Mouse (Mus musculus): Measurements from ENCODE around the gene Olfr2. TPM values are rescaled to one million over a fixed set of nuclear protein-coding genes. Genes with fewer than 3 reads are reported as not detected.

Olfr2 gene
- not detected in 2 replicates for polyA plus RNA-seq (2015; fragmentation: Nextera tagmentation; extraction: Ambion mirVana)

DNA sequence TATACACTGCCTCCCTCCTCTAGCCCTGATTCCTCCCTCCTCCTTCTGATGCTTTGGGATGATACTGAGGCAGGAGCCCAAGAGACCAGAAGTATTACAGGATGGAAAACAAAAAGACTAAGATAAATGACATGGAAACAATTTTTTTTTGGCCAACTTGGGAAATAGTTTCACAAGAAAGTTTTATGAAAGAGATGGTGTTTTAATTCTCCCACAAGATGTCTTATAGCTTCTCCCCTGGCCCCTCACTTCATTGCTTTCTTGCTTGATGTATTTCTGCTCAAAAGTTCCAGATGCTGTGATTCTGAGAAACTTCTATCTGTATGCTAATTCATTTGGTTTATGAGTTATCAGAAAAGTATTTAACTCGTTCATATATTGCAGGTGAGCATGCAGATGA, at the start of gene Olfr2:
Olfr2 (minus strand) TSS at position 101 of the 400 bp plus-strand sequence.

DNA sequence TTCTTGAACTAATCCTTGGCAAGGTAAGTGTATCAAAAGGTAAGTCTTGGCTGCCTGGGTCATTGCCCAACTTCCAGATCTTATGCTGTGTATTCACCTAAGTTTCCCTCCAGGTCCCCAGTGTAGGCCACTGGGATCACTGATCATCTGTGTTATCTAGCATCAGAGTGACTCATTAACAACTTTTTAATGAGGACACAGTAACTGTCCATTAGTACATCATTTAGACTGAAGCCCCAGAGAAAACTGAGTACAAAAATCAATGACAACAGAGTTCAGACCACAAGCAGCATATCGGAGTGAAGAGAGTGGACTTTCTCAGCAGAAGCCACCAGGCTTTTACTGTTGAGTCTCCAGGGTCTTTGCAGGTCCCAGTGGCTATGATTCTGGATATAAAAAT, 25.0 kb upstream of the Olfr2 start, which contains the start of gene Olfr713:
Olfr713 (plus strand) TSS at position 301 of the 400 bp plus-strand sequence.

DNA sequence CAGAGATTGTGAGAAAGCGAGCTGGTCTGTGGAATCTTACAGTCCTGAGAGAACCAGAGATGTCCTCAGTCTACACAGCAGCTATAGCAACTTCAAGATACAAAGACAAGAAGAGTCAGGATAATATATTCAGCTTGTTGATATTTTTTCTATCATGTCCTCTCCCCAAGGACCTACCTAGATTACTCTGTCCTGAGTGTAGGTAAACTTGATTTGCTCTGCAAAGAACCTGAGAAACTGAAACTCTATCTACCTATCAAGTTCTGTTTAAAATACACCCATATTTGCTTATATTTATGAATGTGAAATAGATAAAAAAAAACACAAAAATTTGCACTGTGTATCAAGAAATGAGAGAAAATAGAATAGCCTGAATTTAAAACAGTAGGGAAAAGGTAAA, 30.5 kb downstream of the Olfr2 start, which contains the start of gene Olfr711:
Olfr711 (minus strand) TSS at position 101 of the 400 bp plus-strand sequence.

DNA sequence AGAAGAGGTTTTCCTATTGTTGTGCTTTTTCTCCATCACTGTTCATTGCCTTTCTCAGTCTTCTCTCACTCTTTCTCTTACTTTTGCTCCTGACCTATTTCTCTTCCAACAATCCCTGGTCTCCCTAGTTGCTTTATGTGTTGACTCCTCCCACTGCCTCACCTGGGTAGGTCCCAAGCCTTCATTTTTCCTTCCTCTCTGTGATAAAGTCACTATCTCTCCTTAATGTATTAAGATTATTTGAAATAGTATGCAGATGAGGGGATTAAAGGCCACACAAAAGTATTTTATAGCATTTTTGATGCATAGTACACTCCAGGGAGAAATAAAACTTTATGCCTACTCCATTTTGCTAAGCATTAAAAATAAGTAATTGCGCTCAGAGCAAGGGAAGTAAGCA, 42.0 kb downstream of the Olfr2 start, which contains the start of gene Olfr6:
Olfr6 (minus strand) TSS at position 101 of the 400 bp plus-strand sequence.

GRCm38 (mm10) chr7:106948212-106948611, 57.7 kb downstream of the Olfr2 start, which contains the start of gene Olfr710:
TSS of gene Olfr710 (minus strand) at chr7:106948312.

Other genes starting within 250 kb of the Olfr2 start
- gene Olfr699, start 212.9 kb downstream of the Olfr2 start, polyA plus RNA-seq (2015; fragmentation: Nextera tagmentation; extraction: Ambion mirVana), result not detected in 2 replicates
- not detected in 2 replicates for gene Olfr700, start 197.2 kb downstream of the Olfr2 start, polyA plus RNA-seq (2015; fragmentation: Nextera tagmentation; extraction: Ambion mirVana)
- not detected in 2 replicates for gene Olfr701, start 191.9 kb downstream of the Olfr2 start, polyA plus RNA-seq (2015; fragmentation: Nextera tagmentation; extraction: Ambion mirVana)
- not detected in 2 replicates for gene Olfr702, start 172.2 kb downstream of the Olfr2 start, polyA plus RNA-seq (2015; fragmentation: Nextera tagmentation; extraction: Ambion mirVana)
- gene Olfr703, start 162.7 kb downstream of the Olfr2 start, polyA plus RNA-seq (2015; fragmentation: Nextera tagmentation; extraction: Ambion mirVana), result not detected in 2 replicates
- not detected in 2 replicates for gene Olfr704, start 142.9 kb downstream of the Olfr2 start, polyA plus RNA-seq (2015; fragmentation: Nextera tagmentation; extraction: Ambion mirVana)
- not detected in 2 replicates for gene Olfr705, start 129.2 kb downstream of the Olfr2 start, polyA plus RNA-seq (2015; fragmentation: Nextera tagmentation; extraction: Ambion mirVana)
- not detected in 2 replicates for gene Olfr706, start 117.9 kb downstream of the Olfr2 start, polyA plus RNA-seq (2015; fragmentation: Nextera tagmentation; extraction: Ambion mirVana)
- not detected in 2 replicates for gene Olfr707, start 104.8 kb downstream of the Olfr2 start, polyA plus RNA-seq (2015; fragmentation: Nextera tagmentation; extraction: Ambion mirVana)
- gene Olfr1532-ps1, start 98.1 kb downstream of the Olfr2 start, polyA plus RNA-seq (2015; fragmentation: Nextera tagmentation; extraction: Ambion mirVana), result not detected in 2 replicates
- not detected in 2 replicates for gene Olfr709-ps1, start 73.9 kb downstream of the Olfr2 start, polyA plus RNA-seq (2015; fragmentation: Nextera tagmentation; extraction: Ambion mirVana)
- not detected in 2 replicates for gene Olfr710, start 57.8 kb downstream of the Olfr2 start, polyA plus RNA-seq (2015; fragmentation: Nextera tagmentation; extraction: Ambion mirVana)
- gene Olfr6, start 42.1 kb downstream of the Olfr2 start, polyA plus RNA-seq (2015; fragmentation: Nextera tagmentation; extraction: Ambion mirVana), result not detected in 2 replicates
- not detected in 2 replicates for gene Olfr711, start 30.6 kb downstream of the Olfr2 start, polyA plus RNA-seq (2015; fragmentation: Nextera tagmentation; extraction: Ambion mirVana)
- not detected in 2 replicates for gene Olfr713, start 25.1 kb upstream of the Olfr2 start, polyA plus RNA-seq (2015; fragmentation: Nextera tagmentation; extraction: Ambion mirVana)
- not detected in 2 replicates for gene Olfr714, start 64.9 kb upstream of the Olfr2 start, polyA plus RNA-seq (2015; fragmentation: Nextera tagmentation; extraction: Ambion mirVana)
- gene Olfr17, start 87.1 kb upstream of the Olfr2 start, polyA plus RNA-seq (2015; fragmentation: Nextera tagmentation; extraction: Ambion mirVana), result not detected in 2 replicates
- gene Olfr715b, start 104.3 kb upstream of the Olfr2 start, polyA plus RNA-seq (2015; fragmentation: Nextera tagmentation; extraction: Ambion mirVana), result not detected in 2 replicates
- gene Olfr715, start 125.0 kb upstream of the Olfr2 start, polyA plus RNA-seq (2015; fragmentation: Nextera tagmentation; extraction: Ambion mirVana), result not detected in 2 replicates
- not detected in 2 replicates for gene Olfr716, start 132.3 kb upstream of the Olfr2 start, polyA plus RNA-seq (2015; fragmentation: Nextera tagmentation; extraction: Ambion mirVana)
- gene Nlrp14, start 160.9 kb upstream of the Olfr2 start, polyA plus RNA-seq (2015; fragmentation: Nextera tagmentation; extraction: Ambion mirVana), result not detected in 2 replicates
- gene Rbmxl2, start 203.4 kb upstream of the Olfr2 start, polyA plus RNA-seq (2015; fragmentation: Nextera tagmentation; extraction: Ambion mirVana), result not detected in 2 replicates

Data from skeletal muscle tissue, postnatal 0 days (tissue).